22 mouse cellular contexts compared by ENCODE assay signal in genomic region chr8:88323523-88323922, GRCm38 (mm10).
"Had no signal": no experiment of that assay in that cellular context is flagged by ENCODE, and none has a peak within 500 bp of the region (broad histone marks: within the 10 kb centered on the region; RNA-seq: fewer than 3 reads in every experiment).

No protein-coding gene starts in this region.

- H3K9ac ChIP-seq: liver, embryonic 13.5 days; liver, embryonic 15.5 days; liver, postnatal 0 days; lung, embryonic 15.5 days; midbrain, embryonic 13.5 days; midbrain, embryonic 15.5 days; neural tube, embryonic 13.5 days; neural tube, embryonic 15.5 days had no signal

- H3K4me3 ChIP-seq: liver, embryonic 13.5 days; liver, embryonic 15.5 days; lung, embryonic 15.5 days; megakaryocyte, embryonic 14.5 days; midbrain, embryonic 13.5 days; midbrain, embryonic 15.5 days; neural tube, embryonic 13.5 days; neural tube, embryonic 15.5 days had no signal

- ATAC-seq: liver, postnatal 0 days; lung, postnatal 0 days; midbrain, embryonic 13.5 days; midbrain, embryonic 15.5 days had no signal

- H3K27me3 ChIP-seq: liver, embryonic 13.5 days; liver, embryonic 15.5 days; lung, embryonic 15.5 days; megakaryocyte, embryonic 14.5 days; midbrain, embryonic 13.5 days; midbrain, embryonic 15.5 days; neural tube, embryonic 13.5 days; neural tube, embryonic 15.5 days had no signal

- H3K27ac ChIP-seq: liver, embryonic 13.5 days; liver, embryonic 15.5 days; lung, embryonic 15.5 days; macrophage; midbrain, embryonic 13.5 days; midbrain, embryonic 15.5 days; neural tube, embryonic 13.5 days; neural tube, embryonic 15.5 days had no signal

- H3K4me2 ChIP-seq: liver, embryonic 13.5 days; liver, embryonic 15.5 days; lung, embryonic 15.5 days; midbrain, embryonic 11.5 days; midbrain, embryonic 13.5 days; midbrain, embryonic 15.5 days; neural tube, embryonic 13.5 days; neural tube, embryonic 15.5 days had no signal

- H3K9me3 ChIP-seq: liver, embryonic 13.5 days; liver, embryonic 15.5 days; lung, embryonic 15.5 days; megakaryocyte, embryonic 14.5 days; midbrain, embryonic 13.5 days; midbrain, embryonic 15.5 days; neural tube, embryonic 13.5 days; neural tube, embryonic 15.5 days had no signal

- DNase-seq: liver, embryonic 13.5 days; liver, postnatal 0 days; lung, adult 2 months; lung, postnatal 14 days; lung, postnatal 36 days; right cerebral cortex, adult 18-20 months; right cerebral cortex, postnatal 25 days; right cerebral cortex, postnatal 4 days; spleen, adult 18-20 months; thymus, adult 2 months; thymus, postnatal 14 days; thymus, postnatal 36 days had no signal

- H3K4me1 ChIP-seq: liver, embryonic 13.5 days; liver, embryonic 15.5 days; midbrain, embryonic 13.5 days; midbrain, embryonic 15.5 days; neural tube, embryonic 13.5 days; neural tube, embryonic 15.5 days had no signal
